Mouse (Mus musculus) retina, postnatal 1 day (tissue): ENCODE data around the gene Cnksr1.
A peak's percentile ranks its signal among the peaks of the same experiment; 100 is the strongest.

Source experiments
- DNase-seq: peaks from one replicate; pipeline ENCODE4 v3.0.0-alpha.2; 2012

The Cnksr1 gene

DNA sequence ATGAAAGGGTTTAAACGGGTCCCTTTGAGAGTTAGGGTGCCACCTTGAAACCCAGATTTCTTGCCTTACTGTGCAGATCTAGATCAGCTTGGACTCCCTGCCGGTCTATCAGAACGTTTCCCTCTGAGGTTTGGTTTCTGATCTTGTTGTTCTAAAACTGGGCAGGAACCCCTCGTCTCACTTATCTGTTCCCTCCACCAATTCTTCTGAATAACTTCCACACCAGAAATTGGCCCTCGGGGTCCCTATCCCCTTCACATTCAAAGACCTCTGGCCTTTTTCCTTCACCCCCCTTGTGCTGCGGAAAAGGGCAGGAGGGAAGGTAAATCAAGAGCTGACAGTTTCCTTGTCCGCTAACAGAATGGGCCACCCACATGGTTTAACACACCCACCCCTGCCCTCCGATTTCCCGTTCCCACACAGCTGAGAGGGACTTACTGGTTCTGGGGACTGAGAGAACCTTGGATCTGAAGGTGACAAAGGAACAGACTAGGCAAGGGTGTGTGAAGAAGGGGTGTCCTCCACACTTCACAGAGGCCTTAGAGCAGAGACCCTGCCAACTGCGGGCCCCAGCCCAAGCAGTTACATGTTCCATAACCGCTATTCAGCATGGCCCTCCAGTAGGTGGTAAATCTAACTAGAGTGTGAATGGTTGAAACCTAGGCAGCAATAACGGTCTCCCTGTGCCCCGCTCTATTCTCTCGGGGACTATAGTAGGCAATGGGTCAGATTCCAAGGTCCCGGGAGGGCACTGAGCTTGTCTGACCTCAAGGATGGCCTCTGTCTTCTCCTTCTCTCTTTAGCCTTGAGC is 14.9 kb upstream of the Cnksr1 start:
- no peak for DNase-seq

- peak; percentile 44 for DNase-seq
These were observed 14.1 kb upstream of the Cnksr1 start for GRCm38 (mm10) chr4:134252131-134252910.

DNA sequence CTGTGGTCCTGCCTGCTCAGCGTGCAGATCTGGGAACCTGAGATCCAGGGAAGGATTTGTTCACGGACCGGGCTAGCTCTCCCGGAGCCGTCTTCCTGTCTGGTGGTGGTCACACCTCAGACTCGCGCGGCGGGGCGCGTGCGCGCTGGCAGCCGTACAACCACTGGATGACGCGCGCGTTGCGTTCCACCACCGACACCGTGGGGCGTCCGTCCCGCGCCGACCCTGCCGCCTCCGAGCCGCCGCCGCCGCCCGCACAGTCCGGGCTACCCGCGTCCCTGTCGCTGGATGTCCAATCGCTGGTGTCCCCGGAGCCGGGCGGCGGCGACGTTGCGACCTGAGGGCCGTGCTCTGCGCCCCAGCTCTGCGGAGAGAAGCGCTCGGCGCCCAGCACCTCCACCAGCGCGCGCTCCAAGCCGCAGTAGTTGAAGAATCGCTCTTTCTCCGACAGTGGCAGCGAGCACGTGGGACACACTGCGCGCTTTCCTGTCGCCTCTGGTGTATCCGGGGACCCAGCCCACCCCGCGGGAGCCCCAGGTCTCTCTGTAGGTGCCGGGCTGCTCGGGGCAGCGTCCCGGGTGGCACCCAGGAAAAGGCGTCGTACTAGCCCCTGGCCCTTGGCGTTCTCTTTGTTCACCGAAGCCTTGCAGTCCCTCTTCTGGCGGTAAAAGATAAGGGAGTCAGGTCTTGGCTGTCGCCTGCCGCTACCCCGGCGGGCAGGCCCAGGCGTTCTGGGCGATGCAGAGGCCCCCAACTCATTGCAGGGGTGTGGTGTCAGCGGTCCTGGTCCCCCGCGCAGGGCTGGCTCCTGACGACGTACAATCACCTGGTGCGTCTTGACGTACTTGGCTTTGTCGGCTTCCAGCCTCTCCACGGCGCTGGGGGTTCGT is 13.3 kb upstream of the Cnksr1 start:
- DNase-seq: peak; percentile 74

DNA sequence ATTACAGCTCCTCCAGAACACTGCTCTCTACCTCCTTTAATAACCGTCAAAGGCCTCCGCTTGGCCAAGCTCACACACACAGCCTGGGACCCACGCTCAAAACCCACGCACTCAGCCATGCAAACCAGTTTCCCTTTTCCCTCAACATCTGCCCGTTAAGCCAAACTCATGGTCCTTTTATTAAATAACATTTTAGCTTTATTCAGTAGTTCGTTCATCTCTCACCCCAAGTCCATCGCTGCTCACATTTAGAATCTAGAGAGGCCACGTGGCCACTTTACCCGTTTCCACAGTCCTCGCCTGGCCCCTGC is 12.7 kb upstream of the Cnksr1 start:
- DNase-seq: no peak

- peak; percentile 27 for DNase-seq
These were observed 12.1 kb upstream of the Cnksr1 start for GRCm38 (mm10) chr4:134250116-134250929.

GRCm38 (mm10) chr4:134249651-134250050 is 11.5 kb upstream of the Cnksr1 start:
- DNase-seq: peak; percentile 86

- no peak for DNase-seq
These were observed 8.6 kb upstream of the Cnksr1 start, which contains the start of gene Gm30191 for GRCm38 (mm10) chr4:134246719-134247258. Gene Gm30191, plus strand, starts transcription at chr4:134246935.

DNA sequence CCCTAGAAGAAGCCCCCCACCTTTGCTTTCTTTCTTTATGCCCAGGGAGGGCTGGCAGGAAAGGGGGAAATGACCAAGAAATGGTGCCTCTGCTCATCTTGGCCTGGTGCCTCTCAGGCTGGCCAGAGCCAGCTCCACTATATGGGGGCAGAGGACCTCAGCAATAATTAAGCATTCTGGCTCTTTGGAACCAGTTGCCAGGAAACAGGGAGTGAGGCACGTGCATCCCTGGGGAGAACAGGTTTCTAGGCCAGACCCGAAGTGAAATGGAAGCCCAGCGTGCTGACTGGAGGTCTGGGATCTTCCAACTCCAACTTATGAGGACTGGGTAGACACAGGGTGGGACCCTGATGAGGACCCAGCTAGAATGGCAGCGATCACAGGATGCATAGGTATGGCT is 8.1 kb upstream of the Cnksr1 start:
- peak; percentile 36 for DNase-seq

DNA sequence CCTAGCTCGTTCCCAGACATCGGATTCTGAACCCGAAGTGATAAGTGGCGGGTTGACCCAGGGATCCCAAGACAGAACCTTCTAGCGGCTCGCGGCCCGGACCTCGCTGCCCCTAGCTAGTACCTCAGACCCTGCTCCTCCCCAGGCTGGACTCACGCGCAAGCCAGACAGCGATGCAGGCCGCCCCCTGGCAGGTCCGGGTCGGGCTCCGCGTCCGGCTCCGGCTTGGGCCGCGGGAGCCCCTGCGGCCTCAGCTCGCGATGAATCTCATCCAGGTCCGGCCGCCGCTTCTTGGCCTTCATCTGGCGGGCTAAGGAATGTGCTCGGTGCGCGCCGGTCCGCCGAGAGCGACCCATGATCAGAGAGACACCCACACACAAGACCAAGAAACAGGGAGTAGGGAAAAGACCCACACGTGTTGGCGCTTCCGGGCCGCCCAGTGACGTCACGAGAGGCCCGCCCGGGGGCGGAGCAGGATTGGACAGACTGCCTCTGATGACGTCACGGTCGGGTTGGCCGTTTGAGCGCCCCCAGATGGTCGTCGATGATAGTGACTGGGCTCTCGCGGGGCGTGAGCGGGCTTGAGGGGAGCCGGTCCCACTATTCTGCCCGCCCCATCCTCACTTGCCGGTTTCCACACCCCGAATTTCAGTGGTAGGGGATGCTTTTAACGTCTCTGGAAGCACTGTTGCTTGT is 7.1 kb upstream of the Cnksr1 start, which contains the start of gene Zfp593:
Gene Zfp593, minus strand, starts transcription at position 445 of the 696 bp plus-strand sequence.
- peak; percentile 93 for DNase-seq

DNA sequence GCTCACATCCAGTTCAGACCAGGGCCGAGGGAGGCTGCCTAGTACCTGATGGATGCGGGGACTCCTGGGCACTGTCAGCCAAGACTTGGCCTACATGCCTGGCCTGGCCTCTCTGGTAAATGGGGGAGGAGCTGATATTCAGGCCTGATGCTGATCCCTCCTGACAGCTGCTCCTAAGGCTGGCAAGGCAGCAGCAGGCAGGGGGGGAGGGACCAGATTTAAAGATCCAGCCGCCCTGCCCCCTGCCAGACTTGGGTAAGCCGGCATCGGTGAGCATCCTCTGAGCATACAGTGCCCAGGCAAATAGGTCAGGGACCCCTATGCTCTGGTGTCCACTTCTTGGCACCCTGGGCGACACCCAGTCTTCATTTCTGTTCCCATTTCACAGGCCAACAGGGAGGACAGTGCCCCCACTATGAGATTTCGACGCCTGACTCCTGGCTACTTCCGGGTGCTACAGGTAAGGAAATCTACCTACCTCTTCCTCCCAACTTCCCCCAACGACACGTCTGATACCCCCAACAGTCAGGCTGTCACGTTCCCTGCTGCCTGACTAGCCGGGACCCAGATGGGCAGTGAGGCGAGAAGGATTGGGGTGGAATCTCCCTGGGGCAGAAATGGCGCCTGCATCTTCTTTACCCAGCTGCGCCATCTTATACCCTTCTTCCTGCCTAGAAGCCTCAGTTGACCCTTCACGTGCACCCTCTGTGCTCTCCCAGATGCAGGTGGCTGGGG is 5.5 kb upstream of the Cnksr1 start, which contains the start of gene E130218I03Rik:
Gene E130218I03Rik, plus strand, starts transcription at position 147 of the 735 bp plus-strand sequence.
- DNase-seq: peak; percentile 97

DNA sequence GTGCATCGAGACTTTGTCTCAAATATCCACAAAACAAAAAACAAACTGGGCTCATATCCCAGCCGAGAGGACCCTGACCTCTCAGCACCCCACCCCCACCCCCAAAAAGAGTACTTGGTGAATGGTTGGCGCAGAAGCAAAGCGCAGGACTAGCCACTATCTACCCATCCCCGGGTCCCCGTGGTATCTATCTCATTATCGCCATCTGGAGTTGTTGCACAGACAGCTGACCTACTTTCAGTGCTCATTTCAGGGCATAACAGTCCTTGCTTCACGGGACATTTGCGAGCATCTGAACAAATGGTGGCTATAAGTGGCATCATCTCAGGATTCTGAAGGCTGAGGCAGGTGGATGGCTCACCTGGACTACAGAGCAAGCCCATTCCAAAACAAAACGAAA is 487 bp upstream of the Cnksr1 start:
- DNase-seq: peak; percentile 86

DNA sequence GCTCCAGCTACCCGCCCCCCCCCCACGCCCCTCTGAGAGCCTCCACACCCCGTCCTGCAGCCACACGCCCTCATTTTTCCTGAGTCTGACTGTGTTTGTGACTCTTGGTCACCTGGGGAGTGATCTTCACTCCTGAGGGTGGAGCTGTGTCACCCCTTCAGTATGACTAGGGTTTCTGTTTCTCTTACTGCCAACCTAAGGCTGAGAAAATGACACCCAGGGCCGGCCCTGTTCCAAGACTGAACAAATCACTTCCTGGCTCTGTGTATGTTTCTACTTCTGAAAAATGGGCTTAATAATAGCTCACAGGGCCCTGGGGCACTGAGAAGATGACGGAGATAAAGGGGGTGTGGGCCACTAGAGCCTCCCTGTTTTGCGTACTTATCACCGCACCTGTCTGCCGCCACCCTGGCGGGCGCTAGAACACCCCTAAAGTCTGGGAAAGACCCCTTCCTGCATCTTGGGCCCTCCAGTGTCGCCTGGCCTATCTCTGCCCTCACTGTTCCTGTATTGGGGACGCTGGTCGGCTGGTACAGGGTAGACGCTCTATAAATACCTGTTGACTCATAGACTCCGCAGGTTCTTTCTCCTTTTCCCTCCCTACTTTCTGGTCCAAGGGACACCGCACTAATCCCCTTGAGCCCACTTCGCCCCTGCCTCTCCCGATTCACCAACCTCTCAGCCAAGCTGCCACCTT is 469 bp downstream of the Cnksr1 start:
- no peak for DNase-seq

DNA sequence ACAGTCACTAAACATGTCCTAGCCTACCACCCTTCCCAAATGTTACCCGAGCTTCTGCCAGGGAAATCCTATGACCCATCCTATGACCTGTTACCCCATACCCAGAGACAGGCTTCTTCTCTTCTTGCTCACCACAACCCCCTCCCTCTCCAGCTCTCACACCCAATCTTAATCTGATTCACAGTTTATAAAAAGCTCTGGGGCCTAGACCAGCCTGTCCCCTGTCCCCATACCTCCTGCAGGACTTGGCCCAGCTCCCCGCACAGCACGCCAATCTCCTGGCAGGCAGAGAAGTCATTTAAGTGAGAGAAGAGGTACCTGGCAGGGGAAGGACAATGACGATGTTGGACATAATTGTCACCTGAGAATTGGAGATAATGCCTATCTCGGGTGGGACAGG is 3.3 kb downstream of the Cnksr1 start:
- DNase-seq: no peak

DNA sequence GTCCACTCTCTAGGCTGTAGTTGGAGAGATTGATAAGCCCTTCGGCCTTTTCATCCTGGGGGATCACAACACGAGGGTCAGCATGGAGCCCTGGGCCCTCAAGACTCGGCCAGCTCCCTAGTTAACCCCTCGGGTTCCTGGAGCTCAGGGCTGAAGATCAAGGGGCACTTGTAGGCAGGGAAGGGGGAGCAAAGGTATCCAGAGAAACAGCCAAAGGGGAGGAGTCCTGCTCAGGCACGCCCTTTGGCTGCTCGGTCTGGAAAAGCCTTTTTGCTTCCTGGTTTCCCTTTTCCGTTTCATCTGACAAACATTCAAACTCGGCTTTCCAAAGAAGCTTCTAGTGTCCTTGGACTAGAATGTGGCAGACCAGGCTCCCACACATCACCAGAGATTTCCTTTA is 7.8 kb downstream of the Cnksr1 start:
- DNase-seq: no peak

- peak; percentile 44 for DNase-seq
These were observed 11.0 kb downstream of the Cnksr1 start, which contains the start of gene Catsper4 for GRCm38 (mm10) chr4:134227194-134227593. Gene Catsper4, minus strand, starts transcription at chr4:134227383.

- DNase-seq: no peak
These were observed 15.2 kb downstream of the Cnksr1 start for GRCm38 (mm10) chr4:134222793-134223600.

DNA sequence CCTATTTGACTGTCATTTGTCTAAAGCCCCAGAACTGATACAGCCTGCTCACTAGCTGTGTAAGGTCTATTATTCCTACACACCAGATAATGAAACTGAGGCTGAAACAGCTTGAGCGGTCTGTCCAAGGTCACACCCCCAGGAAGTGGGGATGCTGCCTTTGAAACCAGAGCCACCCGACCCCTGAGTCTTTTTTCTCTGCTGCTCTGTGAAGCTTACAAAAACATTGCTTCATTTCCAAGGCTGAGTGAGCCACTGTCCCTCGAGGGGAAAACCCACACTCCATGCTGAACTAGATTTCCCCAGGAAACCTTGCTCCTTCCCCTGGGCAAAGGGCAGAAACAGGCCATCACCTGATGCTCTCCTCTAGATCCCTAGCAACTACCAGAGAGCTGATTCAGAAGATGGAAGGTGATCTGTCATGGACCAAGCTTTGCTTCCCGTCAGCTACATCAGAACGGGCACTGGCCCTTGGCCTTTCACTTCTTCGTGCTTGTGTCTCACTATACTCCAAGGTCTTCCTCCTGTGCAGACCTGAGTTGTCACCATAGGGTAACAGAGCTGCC is 31.6 kb downstream of the Cnksr1 start:
- no peak for DNase-seq

- DNase-seq: no peak
These were observed 34.8 kb downstream of the Cnksr1 start for GRCm38 (mm10) chr4:134203340-134203896.
